Mouse (Mus musculus): Measurements from ENCODE around the gene Cldn6. TPM values are rescaled to one million over a fixed set of nuclear protein-coding genes. Genes with fewer than 3 reads are reported as not detected.

Cldn6 gene
- total RNA-seq, 1 experiment from 2014 or later = not detected

DNA sequence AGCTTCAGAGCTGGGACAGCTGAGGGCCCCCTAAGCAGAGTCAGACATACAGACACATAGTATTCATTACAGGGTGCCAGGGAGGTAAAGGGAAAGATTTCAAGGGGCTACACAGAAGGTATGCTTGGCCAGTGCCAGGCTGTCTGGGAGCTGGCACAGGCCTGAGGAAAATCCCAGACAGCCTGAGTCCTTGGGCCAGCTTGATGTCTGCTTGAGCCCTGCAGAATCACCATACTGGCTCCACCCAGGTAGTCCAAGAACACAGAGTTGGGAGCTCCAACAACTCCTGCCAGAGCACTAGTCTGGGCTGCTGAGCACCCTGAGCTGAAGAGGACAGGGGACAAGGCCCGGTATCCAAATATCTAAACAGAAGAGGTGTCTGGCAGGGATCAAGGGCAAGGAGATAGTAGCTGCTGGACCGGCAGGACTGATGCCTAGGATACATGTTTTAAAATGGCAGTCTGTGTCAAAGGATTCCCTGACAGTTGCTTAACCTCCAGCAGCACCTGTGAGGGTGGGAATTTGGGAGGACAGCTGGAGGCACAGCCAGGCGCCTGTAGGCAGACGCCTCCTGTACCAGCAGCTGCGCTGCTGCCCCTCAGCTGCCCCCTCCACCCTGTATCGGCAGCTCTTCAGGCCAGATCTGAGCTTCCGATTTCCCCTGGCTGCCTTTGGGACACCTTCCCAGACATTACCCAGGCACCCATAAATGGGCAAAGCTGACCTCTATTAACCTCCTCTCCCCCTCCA is 43.5 kb downstream of the Cldn6 start, which contains the start of gene 1520401A03Rik:
1520401A03Rik (minus strand) TSS at position 408 of the 750 bp plus-strand sequence.
- DNase-seq = no peak

DNA sequence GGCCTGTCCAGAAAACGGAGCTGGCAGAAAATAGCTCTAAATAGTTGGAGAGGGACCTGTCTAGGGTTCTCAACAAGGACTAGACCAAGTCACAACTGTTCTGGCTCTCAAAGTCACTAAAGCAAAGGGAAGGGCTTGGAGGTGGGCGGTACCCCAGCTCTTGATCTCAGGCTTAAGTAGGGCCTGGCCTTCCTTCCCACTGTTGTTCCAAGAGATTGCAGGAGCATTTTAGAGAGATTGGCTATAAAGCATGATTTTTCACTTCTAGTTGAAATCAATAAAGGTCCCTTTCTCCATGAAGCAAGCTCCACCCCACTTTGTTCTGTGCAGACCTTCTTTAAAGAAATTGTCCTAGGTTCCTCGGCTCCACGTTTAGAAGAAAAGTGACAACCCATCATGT is 46.4 kb downstream of the Cldn6 start:
- no peak for DNase-seq

DNA sequence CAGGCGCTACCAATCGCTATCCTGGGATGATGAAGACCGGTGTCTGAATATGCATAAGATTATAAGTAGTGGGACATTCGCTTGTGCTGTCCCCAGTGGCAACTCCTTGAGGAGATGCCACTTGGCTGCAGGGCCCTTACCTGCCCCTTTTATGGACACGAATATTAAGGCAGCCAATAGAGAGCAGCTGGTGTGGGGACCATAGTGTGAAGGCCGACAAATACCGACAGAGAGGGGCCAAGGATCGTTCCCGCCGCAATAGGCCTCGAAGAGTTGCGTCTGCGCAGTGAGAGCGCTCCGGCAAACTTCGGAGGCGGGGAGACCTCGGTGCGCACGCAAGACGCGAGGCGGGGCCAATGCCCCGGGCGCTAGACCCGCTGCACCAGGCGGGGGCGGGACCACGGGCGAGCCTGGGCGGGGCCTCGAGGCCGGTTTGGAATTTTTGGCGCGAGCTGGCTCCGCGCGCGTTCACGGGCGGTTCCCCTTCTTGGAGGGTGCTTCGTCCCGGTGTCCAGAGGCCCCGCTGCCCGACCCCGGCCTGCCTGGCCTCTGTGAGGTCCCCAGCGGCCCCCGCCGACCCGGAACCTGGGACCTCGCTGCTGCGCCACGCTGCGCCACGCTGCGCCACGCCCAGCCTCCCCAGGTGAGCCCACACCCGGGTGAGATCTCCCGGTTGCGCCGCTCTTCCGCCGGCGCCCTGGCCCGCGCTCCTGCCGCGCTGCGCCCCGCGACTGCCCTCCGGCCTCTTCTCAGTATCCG is 47.1 kb downstream of the Cldn6 start, which contains the start of gene Pkmyt1:
Pkmyt1 (plus strand) TSS at position 338 of the 759 bp plus-strand sequence.
- DNase-seq = peak; percentile 98

DNA sequence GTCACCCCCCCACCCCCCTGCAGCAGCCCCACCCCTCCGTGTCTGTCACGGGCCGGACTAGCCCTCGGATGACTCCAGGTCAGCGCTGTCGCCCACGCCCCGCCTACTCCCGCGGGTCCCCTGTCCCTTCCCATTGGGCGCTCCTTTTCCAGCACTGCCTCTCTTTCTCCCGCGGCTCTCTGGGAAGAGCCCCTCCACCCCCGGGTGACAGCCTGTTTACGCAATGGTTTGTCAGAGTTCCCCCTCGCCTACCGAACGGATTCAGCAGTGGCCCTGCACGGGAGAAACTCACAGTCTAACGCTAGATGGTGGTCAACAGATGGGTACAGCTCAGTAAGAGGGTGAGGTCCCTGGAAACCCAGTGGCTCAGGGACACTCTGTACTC is 47.7 kb downstream of the Cldn6 start:
- peak; percentile 80 for DNase-seq

- DNase-seq = no peak
These were observed 51.4 kb downstream of the Cldn6 start for GRCm38 (mm10) chr17:23730441-23730840.

Other genes starting within 250 kb of the Cldn6 start
- not detected in 2 replicates for gene Vmn2r117, start 199.6 kb upstream of the Cldn6 start, total RNA-seq (2021)
- 12.0 and 12.8 TPM in 2 replicates for gene Zfp213, start 115.0 kb upstream of the Cldn6 start, total RNA-seq (2021)
- gene Zfp13, start 79.8 kb upstream of the Cldn6 start, total RNA-seq (2021) = 11.1 and 12.8 TPM in 2 replicates
- not detected in 2 replicates for gene Zscan10, start 78.4 kb upstream of the Cldn6 start, total RNA-seq (2021)
- 0.18 TPM in 1 of 2 replicates, not detected in the other for gene Mmp25, start 34.0 kb upstream of the Cldn6 start, total RNA-seq (2021)
- gene Bicdl2, start 18.7 kb upstream of the Cldn6 start, total RNA-seq (2021) = not detected in 2 replicates
- 139 and 171 TPM in 2 replicates for gene Hcfc1r1, start 5.7 kb upstream of the Cldn6 start, total RNA-seq (2021)
- gene Thoc6, start 5.4 kb upstream of the Cldn6 start, total RNA-seq (2021) = 31.2 and 31.8 TPM in 2 replicates
- gene Tnfrsf12a, start 1.8 kb upstream of the Cldn6 start, total RNA-seq (2021) = 76.5 and 130 TPM in 2 replicates
- not detected in 2 replicates for gene Cldn9, start 4.8 kb downstream of the Cldn6 start, total RNA-seq (2021)
- 7.2 and 10.4 TPM in 2 replicates for gene 1520401A03Rik, start 43.5 kb downstream of the Cldn6 start, total RNA-seq (2021)
- 7.6 and 9.3 TPM in 2 replicates for gene Pkmyt1, start 47.1 kb downstream of the Cldn6 start, total RNA-seq (2021)
- gene Paqr4, start 61.6 kb downstream of the Cldn6 start, total RNA-seq (2021) = 10.4 and 11.7 TPM in 2 replicates
- gene Kremen2, start 66.6 kb downstream of the Cldn6 start, total RNA-seq (2021) = not detected in 2 replicates
- 47.9 and 56.3 TPM in 2 replicates for gene Flywch1, start 92.4 kb downstream of the Cldn6 start, total RNA-seq (2021)
- 4.9 and 7.6 TPM in 2 replicates for gene Flywch2, start 106.8 kb downstream of the Cldn6 start, total RNA-seq (2021)
- 825 and 1,016 TPM in 2 replicates for gene Srrm2, start 111.3 kb downstream of the Cldn6 start, total RNA-seq (2021)
- 350 and 361 TPM in 2 replicates for gene Elob, start 149.9 kb downstream of the Cldn6 start, total RNA-seq (2021)
- gene Prss33, start 156.8 kb downstream of the Cldn6 start, total RNA-seq (2021) = not detected in 2 replicates
- not detected in 2 replicates for gene Prss32, start 164.6 kb downstream of the Cldn6 start, total RNA-seq (2021)
- gene Prss41, start 164.9 kb downstream of the Cldn6 start, total RNA-seq (2021) = 1.0 and 1.2 TPM in 2 replicates
- not detected in 2 replicates for gene Prss21, start 188.8 kb downstream of the Cldn6 start, total RNA-seq (2021)
- not detected in 2 replicates for gene Dcpp1, start 201.6 kb downstream of the Cldn6 start, total RNA-seq (2021)
- not detected in 2 replicates for gene Dcpp2, start 201.6 kb downstream of the Cldn6 start, total RNA-seq (2021)
- not detected in 2 replicates for gene Dcpp3, start 238.2 kb downstream of the Cldn6 start, total RNA-seq (2021)

All from adrenal gland, postnatal 25 days (tissue).